Mouse (Mus musculus) hindbrain, postnatal 0 days (tissue): Measurements from ENCODE around the gene Tmem100. TPM values are rescaled to one million over a fixed set of nuclear protein-coding genes. Genes with fewer than 3 reads are reported as not detected.

Experiments used
- ATAC-seq: fragments of 200-750 bp; cut with Nextera tagmentation; 2 replicates; pipeline ENCODE4 v1.8.0; 2017; ENCODE audit warnings: mild to moderate bottlenecking, moderate TSS enrichment, moderate library complexity
- DNase-seq: peaks from one replicate; pipeline ENCODE4 v3.0.0-alpha.2; 2015; ENCODE audit warnings: low spot score
- H3K27ac ChIP-seq: fragments of 300-500 bp; sonication (generic); 2 replicates; pipeline ENCODE4 v1.5.1; 2014; ENCODE audit warnings: mild to moderate bottlenecking
- H3K27me3 ChIP-seq: fragments of 300-500 bp; sonication (generic); 2 replicates; pipeline ENCODE4 v1.6.1; 2014; ENCODE audit warnings: low read length, mixed read lengths; ENCODE audit not compliant: insufficient read depth
- H3K36me3 ChIP-seq: fragments of 300-500 bp; sonication (generic); 2 replicates; pipeline ENCODE4 v1.6.1; 2014; ENCODE audit warnings: low read length, mixed read lengths; ENCODE audit not compliant: insufficient read depth
- H3K4me1 ChIP-seq: fragments of 300-500 bp; sonication (generic); 2 replicates; pipeline ENCODE4 v1.6.1; 2014; ENCODE audit warnings: antibody characterized with exemption, low read length, mixed read lengths; ENCODE audit not compliant: insufficient read depth
- H3K4me2 ChIP-seq: fragments of 300-500 bp; sonication (generic); 2 replicates; pipeline ENCODE4 v1.6.1; 2014; ENCODE audit warnings: low read depth, mild to moderate bottlenecking, low read length, moderate library complexity, mixed read lengths
- H3K4me3 ChIP-seq: fragments of 300-500 bp; sonication (generic); 2 replicates; pipeline ENCODE4 v1.5.1; 2014; ENCODE audit warnings: low read length
- H3K9ac ChIP-seq: fragments of 300-500 bp; sonication (generic); replicated peaks from 2 replicates; pipeline ENCODE4 v1.6.1; 2014; ENCODE audit warnings: mild to moderate bottlenecking, low read length, moderate library complexity, mixed read lengths
- H3K9me3 ChIP-seq: fragments of 300-500 bp; sonication (generic); 2 replicates; pipeline ENCODE4 v1.6.1; 2016; ENCODE audit warnings: low read length, mixed read lengths
- CTCF ChIP-seq: IDR thresholded peaks from 2 replicates; pipeline ENCODE4 v1.5.1; 2016; ENCODE audit warnings: antibody characterized with exemption, control low read depth, low read depth
- WGBS: fragments of 180-500 bp; shearing (Covaris S2); extraction: QIAGEN DNeasy Blood & Tissue Kit; methylation state at CpG from one replicate; pipeline ENCODE4 v1.1.7; 2014; 5-methylcytosine and 5-hydroxymethylcytosine counted together
- polyA plus RNA-seq: library from polyadenylated mRNA; unstranded; fragments of >200 nt; fragmentation: Nextera tagmentation; extraction: Ambion mirVana; gene quantifications from 2 replicates; pipeline ENCODE4 v1.2.1, GENCODE M21; 2015
- total RNA-seq: library from RNA; depleted of rRNA; stranded (reverse); fragments of >200 nt; gene quantifications from 2 replicates; pipeline ENCODE4 v1.2.3, GENCODE M21; 2014

Tmem100 gene
- total and polyA plus RNA-seq, 2 experiments from 2014 or later: 11.6 to 19.3 TPM

DNA sequence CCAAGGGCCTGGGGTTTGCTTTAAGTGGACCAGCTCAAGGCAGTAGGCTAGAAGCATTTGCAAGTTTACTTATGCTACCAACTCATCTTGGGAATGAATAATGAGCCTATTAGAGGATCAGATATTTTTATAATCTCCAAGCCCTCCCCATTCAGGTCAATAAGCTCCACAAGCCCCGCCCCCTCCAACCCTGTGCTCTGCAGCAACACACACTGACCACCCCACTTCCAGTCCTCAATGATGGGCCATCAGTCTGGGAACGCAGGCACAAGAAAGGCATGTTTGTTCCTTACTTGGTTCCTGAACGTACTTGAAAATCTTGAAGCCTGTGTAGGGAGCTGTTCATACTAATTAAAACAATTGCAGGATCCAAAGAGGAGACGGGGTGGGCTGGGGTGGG lies 23.7 kb downstream of the Tmem100 start:
- Histone ChIP-seq H3K4me1 (no peaks in the 10 kb centered on the region), H3K27me3 (no peaks in the 10 kb centered on the region), H3K36me3 (no peaks in the 10 kb centered on the region), H3K27ac (no peak overlapping the region), H3K4me3 (no peak overlapping the region), H3K9me3 (no peaks in the 10 kb centered on the region), H3K9ac (no peak overlapping the region), H3K4me2 (no peak overlapping the region)
- 69% methylated on average over 4 of the region's 4 CpGs for WGBS
- TF ChIP-seq CTCF: no peak
- DNase-seq (no peak), ATAC-seq (no peak)

DNA sequence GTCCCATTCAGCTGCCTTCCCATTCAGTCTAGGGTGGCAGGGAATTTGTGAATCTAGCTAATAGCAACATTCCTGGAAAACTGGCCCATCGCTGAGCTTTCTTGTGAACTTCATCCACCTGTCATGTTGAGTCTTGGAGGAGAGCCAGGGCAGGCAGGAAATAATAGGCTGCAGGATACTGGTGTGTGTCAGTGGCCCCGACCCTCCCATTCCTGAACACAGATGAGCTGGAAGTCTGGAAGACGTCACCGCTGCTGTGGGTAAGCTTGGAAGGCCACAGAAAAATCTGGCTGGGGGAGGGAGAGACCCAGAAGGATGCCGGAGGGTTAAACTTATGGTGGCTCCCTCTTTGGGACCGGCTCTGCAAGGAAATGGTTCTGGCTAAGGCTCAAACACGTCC lies 24.3 kb downstream of the Tmem100 start:
- Histone ChIP-seq H3K27ac (no peak overlapping the region), H3K9me3 (no peaks in the 10 kb centered on the region), H3K4me2 (no peak overlapping the region), H3K4me1 (no peaks in the 10 kb centered on the region), H3K4me3 (no peak overlapping the region), H3K9ac (no peak overlapping the region), H3K36me3 (no peaks in the 10 kb centered on the region), H3K27me3 (no peaks in the 10 kb centered on the region)
- 44% methylated on average over 7 of the region's 7 CpGs for WGBS
- DNase-seq (no peak), ATAC-seq (no peak)
- TF ChIP-seq CTCF: no peak

DNA sequence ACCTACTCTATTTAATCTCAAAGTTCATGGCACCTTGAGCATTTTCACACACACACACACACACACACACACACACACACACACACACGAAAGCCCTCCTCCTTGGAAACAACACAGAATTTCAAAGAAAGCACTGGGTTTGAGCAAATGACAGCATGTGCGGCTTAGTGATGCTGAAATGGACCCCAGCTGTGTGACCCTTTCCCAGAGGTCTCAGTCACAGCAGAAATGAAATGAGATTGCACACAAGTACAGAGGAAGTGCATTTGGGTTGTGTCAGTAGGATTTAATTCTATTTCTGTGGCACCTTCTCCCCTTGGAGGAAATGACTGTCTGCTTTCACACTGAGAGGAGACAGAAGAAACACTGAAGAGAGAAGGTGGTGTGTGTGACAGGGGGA lies 26.9 kb downstream of the Tmem100 start:
- TF ChIP-seq CTCF: no peak
- no peaks in the 10 kb centered on the region for H3K9me3 ChIP-seq
- H3K4me2 ChIP-seq: no peak overlapping the region
- no peak for ATAC-seq
- H3K4me3 ChIP-seq: no peak overlapping the region
- H3K27me3 ChIP-seq: no peaks in the 10 kb centered on the region
- DNase-seq: no peak
- WGBS: 56% methylated on average over 2 of the region's 2 CpGs
- no peaks in the 10 kb centered on the region for H3K4me1 ChIP-seq
- H3K27ac ChIP-seq: no peak overlapping the region
- H3K36me3 ChIP-seq: no peaks in the 10 kb centered on the region
- H3K9ac ChIP-seq: no peak overlapping the region

DNA sequence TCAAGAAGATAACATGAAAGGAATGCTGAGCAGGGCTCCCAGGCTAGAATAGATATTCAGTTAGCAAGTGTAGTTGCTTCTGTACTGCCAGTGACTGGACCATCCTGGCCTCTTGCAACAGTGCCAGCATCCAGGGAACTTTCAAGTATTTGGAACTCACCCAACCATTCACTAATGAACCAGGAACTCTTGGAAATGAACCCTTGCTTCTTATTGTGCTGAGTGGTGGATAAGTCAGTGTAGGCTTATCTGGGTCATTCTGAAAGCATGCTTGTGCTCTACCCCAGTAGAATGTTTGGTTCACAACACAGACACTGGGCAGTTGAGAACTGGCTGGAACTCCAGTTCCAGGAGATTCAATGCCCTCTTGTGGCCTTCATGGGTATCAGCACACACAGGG lies 29.1 kb downstream of the Tmem100 start:
- ATAC-seq (no peak), DNase-seq (no peak)
- H3K27me3 ChIP-seq: no peaks in the 10 kb centered on the region
- H3K9ac ChIP-seq: no peak overlapping the region
- no peak overlapping the region for H3K27ac ChIP-seq
- H3K4me3 ChIP-seq: no peak overlapping the region
- no peaks in the 10 kb centered on the region for H3K4me1 ChIP-seq
- H3K36me3 ChIP-seq: no peaks in the 10 kb centered on the region
- TF ChIP-seq CTCF: no peak
- H3K9me3 ChIP-seq: no peaks in the 10 kb centered on the region
- H3K4me2 ChIP-seq: no peak overlapping the region

DNA sequence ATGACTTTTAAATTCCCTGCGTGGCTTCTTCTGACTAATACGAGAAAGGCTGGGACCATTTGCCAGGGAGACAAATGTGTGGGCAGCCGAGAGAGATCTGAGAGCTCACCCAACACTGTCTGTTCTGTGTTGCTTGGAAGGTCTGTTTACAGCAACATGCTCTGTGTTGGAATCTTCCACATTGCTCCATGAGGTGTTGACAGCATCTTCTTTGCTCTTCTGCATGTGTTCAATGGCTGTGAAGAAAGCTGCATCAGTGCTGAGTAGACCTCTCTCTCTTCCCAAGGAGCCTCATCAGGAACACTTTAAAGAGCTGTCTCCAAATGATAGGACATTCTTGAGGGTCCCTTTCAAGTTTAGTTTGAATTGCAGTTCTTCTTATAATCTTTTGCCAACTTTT lies 32.5 kb downstream of the Tmem100 start:
- Histone ChIP-seq H3K27ac (no peak overlapping the region), H3K4me3 (no peak overlapping the region), H3K4me1 (no peaks in the 10 kb centered on the region), H3K9ac (no peak overlapping the region), H3K36me3 (no peaks in the 10 kb centered on the region), H3K9me3 (no peaks in the 10 kb centered on the region), H3K27me3 (no peaks in the 10 kb centered on the region), H3K4me2 (no peak overlapping the region)
- 88% methylated on average over 3 of the region's 3 CpGs for WGBS
- no peak for ATAC-seq
- TF ChIP-seq CTCF: no peak
- DNase-seq: no peak

DNA sequence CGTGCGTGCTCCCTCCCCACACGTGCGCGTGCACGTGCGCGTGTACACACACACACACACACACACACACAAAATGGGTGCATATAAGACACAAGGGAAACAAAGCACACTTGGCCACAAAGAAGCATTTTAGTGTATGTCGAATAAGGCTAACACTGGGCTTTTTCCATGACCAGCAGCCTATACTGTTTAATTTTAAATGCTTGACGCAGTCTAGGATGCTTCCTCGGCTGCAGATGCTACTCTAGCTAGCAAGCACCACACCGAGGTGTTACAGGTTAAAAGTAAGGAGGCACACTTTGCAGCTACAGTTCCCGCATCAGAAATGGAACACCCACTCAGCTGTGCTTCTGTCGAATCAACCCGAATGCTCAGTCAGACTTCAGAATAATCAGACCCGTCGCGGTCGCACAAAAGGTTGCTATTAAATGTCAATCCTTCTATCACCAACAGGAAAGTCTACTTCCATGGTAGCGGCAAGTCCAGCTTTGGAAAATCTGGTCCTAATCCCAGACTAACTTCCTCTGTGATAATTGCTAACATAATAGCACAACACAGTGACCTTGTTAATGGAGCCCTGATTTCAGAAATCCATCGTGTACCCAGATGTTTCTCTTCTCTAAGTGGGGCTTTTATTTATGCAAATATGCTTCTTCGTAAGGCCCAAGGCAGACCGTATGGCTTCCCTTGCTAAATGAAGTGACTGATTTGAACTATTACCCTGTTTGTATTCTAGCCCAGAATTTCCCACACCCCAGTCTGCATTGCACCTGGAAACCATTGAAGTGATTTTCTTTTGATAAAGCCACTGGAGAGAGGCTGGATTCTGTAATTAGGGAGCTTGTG lies 36.5 kb downstream of the Tmem100 start:
- DNase-seq (no peak), ATAC-seq (no peak)
- no peak overlapping the region for H3K4me3 ChIP-seq
- no peak overlapping the region for H3K4me2 ChIP-seq
- no peaks in the 10 kb centered on the region for H3K36me3 ChIP-seq
- H3K9me3 ChIP-seq: no peaks in the 10 kb centered on the region
- TF ChIP-seq CTCF: no peak
- no peak overlapping the region for H3K27ac ChIP-seq
- H3K27me3 ChIP-seq: no peaks in the 10 kb centered on the region
- H3K4me1 ChIP-seq: no peaks in the 10 kb centered on the region
- 72% methylated on average over 23 of the region's 23 CpGs for WGBS
- H3K9ac ChIP-seq: no peak overlapping the region

DNA sequence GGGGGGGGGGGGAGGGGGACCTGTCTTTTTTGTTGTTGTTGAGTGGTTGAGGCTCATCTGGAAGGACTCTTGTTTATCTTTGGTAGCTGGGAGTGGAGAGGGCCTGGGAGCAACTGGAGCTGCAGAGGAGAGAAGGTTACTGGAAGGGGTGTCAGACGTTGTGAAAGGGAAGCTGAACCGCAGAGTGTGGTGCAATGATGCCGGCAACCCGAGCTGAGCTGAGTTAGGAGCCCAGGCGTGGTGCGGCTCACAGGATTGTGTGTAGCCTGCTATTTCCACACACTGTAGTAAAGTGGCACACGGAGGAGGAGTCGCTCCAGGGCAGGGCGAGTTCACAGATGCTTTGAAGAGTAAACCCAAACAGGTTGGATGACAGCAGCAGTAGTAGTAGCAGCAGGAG lies 41.6 kb downstream of the Tmem100 start:
- 61% methylated on average over 9 of the region's 9 CpGs for WGBS
- H3K4me2 ChIP-seq: no peak overlapping the region
- H3K9me3 ChIP-seq: no peaks in the 10 kb centered on the region
- ATAC-seq: no peak
- no peaks in the 10 kb centered on the region for H3K36me3 ChIP-seq
- TF ChIP-seq CTCF: no peak
- H3K27ac ChIP-seq: no peak overlapping the region
- no peak for DNase-seq
- no peak overlapping the region for H3K4me3 ChIP-seq
- H3K4me1 ChIP-seq: no peaks in the 10 kb centered on the region
- no peak overlapping the region for H3K9ac ChIP-seq
- no peaks in the 10 kb centered on the region for H3K27me3 ChIP-seq
